Mouse (Mus musculus) hindbrain, postnatal 0 days (tissue): ENCODE measurements at regions not wholly inside any gene's neighbourhood (a gene's known extent, or its start where the extent isn't known, plus 50 kb on each side); places are given as distances from the start of the nearest gene placed in this dataset.

Experiments
- ATAC-seq: fragments of 200-750 bp; cut with Nextera tagmentation; 2 replicates; pipeline ENCODE4 v1.8.0; 2017; ENCODE audit warnings: mild to moderate bottlenecking, moderate TSS enrichment, moderate library complexity
- DNase-seq: peaks from one replicate; pipeline ENCODE4 v3.0.0-alpha.2; 2015; ENCODE audit warnings: low spot score
- H3K27ac ChIP-seq: fragments of 300-500 bp; sonication (generic); 2 replicates; pipeline ENCODE4 v1.5.1; 2014; ENCODE audit warnings: mild to moderate bottlenecking
- H3K27me3 ChIP-seq: fragments of 300-500 bp; sonication (generic); 2 replicates; pipeline ENCODE4 v1.6.1; 2014; ENCODE audit warnings: low read length, mixed read lengths; ENCODE audit not compliant: insufficient read depth
- H3K36me3 ChIP-seq: fragments of 300-500 bp; sonication (generic); 2 replicates; pipeline ENCODE4 v1.6.1; 2014; ENCODE audit warnings: low read length, mixed read lengths; ENCODE audit not compliant: insufficient read depth
- H3K4me1 ChIP-seq: fragments of 300-500 bp; sonication (generic); 2 replicates; pipeline ENCODE4 v1.6.1; 2014; ENCODE audit warnings: antibody characterized with exemption, low read length, mixed read lengths; ENCODE audit not compliant: insufficient read depth
- H3K4me2 ChIP-seq: fragments of 300-500 bp; sonication (generic); 2 replicates; pipeline ENCODE4 v1.6.1; 2014; ENCODE audit warnings: low read depth, mild to moderate bottlenecking, low read length, moderate library complexity, mixed read lengths
- H3K4me3 ChIP-seq: fragments of 300-500 bp; sonication (generic); 2 replicates; pipeline ENCODE4 v1.5.1; 2014; ENCODE audit warnings: low read length
- H3K9ac ChIP-seq: fragments of 300-500 bp; sonication (generic); replicated peaks from 2 replicates; pipeline ENCODE4 v1.6.1; 2014; ENCODE audit warnings: mild to moderate bottlenecking, low read length, moderate library complexity, mixed read lengths
- H3K9me3 ChIP-seq: fragments of 300-500 bp; sonication (generic); 2 replicates; pipeline ENCODE4 v1.6.1; 2016; ENCODE audit warnings: low read length, mixed read lengths
- CTCF ChIP-seq: IDR thresholded peaks from 2 replicates; pipeline ENCODE4 v1.5.1; 2016; ENCODE audit warnings: antibody characterized with exemption, control low read depth, low read depth
- WGBS: fragments of 180-500 bp; shearing (Covaris S2); extraction: QIAGEN DNeasy Blood & Tissue Kit; methylation state at CpG from one replicate; pipeline ENCODE4 v1.1.7; 2014; 5-methylcytosine and 5-hydroxymethylcytosine counted together

DNA sequence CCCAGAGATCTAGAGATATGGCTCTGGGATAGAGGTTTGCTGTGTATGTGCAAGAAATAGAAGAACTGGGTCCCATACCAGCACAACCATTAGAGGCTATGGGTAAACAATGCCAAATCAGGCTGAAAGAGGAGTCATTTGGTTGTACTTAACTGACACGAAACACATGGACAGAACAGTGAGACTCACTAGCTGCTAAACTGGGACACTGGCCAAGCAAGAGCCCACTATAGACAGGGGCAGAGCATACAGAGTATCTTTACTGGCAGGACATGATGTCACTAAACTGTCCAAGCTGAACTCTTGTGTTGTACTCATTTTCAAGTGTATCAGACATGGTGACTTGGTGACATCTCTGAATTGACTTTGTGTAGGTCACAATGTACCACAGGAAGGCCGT lies 371.3 kb upstream of the Dynlrb2 start:
- no peaks in the 10 kb centered on the region for H3K36me3 ChIP-seq
- H3K4me1 ChIP-seq: no peaks in the 10 kb centered on the region
- no peak overlapping the region for H3K4me2 ChIP-seq
- WGBS: 76% methylated on average over 2 of the region's 2 CpGs
- ATAC-seq (no peak), DNase-seq (no peak)
- no peak for TF ChIP-seq CTCF
- no peaks in the 10 kb centered on the region for H3K9me3 ChIP-seq
- H3K4me3 ChIP-seq: no peak overlapping the region
- no peaks in the 10 kb centered on the region for H3K27me3 ChIP-seq
- H3K9ac ChIP-seq: no peak overlapping the region
- no peak overlapping the region for H3K27ac ChIP-seq

DNA sequence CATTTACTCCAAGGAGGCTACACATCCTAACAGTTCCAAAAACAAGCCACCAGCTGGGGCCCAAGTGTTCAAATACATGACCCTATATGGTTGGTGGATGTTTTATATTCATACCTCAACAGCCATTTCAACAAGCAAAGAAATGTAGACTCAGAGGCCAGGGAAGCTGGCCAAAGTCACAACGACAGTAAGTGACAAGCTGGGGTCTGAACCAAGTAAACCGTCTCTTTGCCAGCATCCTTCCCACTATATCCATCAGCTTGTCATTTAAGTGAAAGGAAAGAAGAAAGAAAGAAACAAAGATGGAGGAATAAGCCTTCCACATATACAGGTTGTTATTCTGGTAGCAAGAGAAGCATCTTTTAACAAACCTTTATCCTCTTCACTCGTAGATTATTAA lies 371.7 kb upstream of the Dynlrb2 start:
- Histone ChIP-seq H3K9ac (no peak overlapping the region), H3K9me3 (no peaks in the 10 kb centered on the region), H3K4me3 (no peak overlapping the region), H3K36me3 (no peaks in the 10 kb centered on the region), H3K4me2 (no peak overlapping the region), H3K27ac (no peak overlapping the region), H3K27me3 (no peaks in the 10 kb centered on the region), H3K4me1 (no peaks in the 10 kb centered on the region)
- 72% methylated on average over 3 of the region's 3 CpGs for WGBS
- ATAC-seq (no peak), DNase-seq (no peak)
- TF ChIP-seq CTCF: no peak

DNA sequence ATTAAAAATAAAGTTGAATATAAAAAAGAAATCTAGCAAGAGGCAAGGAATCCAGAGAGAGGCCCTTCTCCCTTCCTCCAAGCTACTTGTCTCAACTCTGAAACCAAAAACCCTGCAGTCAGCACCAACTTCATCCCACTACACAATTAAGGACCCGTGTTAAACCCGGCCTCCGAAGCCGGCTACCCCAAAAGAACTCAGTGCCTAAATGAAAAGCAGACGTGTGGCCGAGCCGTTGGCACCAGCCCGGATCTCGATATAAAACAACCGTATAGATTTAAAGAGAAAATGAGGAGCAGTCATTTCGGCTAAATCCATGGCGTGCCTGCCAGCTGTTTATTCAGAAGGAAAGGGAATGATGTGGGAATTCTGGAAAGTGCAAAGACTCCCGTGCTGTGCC lies 384.7 kb upstream of the Dynlrb2 start:
- Histone ChIP-seq H3K36me3 (no peaks in the 10 kb centered on the region), H3K4me2 (no peak overlapping the region), H3K27me3 (no peaks in the 10 kb centered on the region), H3K27ac (no peak overlapping the region), H3K4me1 (peaks cover 9% of the 10 kb centered on the region; the same call in 1 of the 2 replicates), H3K9me3 (no peaks in the 10 kb centered on the region), H3K4me3 (no peak overlapping the region), H3K9ac (no peak overlapping the region)
- WGBS: 81% methylated on average over 13 of the region's 13 CpGs
- ATAC-seq (no peak), DNase-seq (no peak)
- TF ChIP-seq CTCF: no peak

DNA sequence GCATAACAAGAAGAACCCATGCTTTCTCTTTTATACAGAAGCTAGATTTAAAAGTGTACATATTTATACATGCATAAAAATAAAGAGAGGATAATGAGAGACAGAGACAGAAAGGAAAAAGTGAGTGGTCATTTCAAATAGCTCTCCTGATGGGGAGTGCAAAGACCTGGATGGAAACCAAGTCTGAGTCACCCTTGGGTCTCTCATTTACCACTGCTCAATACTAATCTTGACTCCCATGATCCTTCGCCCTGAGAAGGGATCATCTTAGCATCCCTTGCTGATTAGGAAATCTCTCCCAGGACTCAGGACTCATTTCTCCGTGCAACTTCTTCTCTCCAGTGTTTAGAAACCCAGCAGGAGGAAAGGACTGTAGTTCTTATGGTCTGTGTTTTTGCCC lies 386.9 kb upstream of the Dynlrb2 start:
- 70% methylated on average over 2 of the region's 2 CpGs for WGBS
- Histone ChIP-seq H3K27ac (no peak overlapping the region), H3K4me2 (no peak overlapping the region), H3K27me3 (peaks cover 5% of the 10 kb centered on the region; the same call in 1 of the 2 replicates), H3K9ac (no peak overlapping the region), H3K4me3 (no peak overlapping the region), H3K9me3 (no peaks in the 10 kb centered on the region), H3K36me3 (no peaks in the 10 kb centered on the region), H3K4me1 (peaks cover 12% of the 10 kb centered on the region; the same call in 1 of the 2 replicates)
- TF ChIP-seq CTCF: no peak
- ATAC-seq (no peak), DNase-seq (no peak)

DNA sequence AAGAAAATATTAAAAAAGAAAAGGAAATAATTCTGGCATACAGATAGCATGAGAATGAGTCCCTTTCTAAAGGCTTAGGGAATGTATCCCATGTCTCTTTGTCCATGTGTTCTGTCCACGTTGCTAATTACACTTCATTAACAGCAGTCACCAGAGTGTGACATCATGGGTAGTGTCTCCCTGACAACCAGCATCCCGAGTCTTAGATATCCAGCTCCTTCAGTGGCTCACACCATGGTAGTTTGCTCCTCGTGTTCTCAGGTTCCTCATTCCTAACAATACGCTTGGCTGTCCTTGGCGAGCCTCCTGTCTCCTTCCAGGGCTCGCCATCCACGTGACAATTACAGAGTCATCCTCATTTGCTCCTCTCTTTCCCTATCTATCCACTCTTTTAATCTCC lies 388.1 kb upstream of the Dynlrb2 start:
- Histone ChIP-seq H3K27me3 (peaks cover 5% of the 10 kb centered on the region; the same call in 1 of the 2 replicates), H3K9me3 (no peaks in the 10 kb centered on the region), H3K4me1 (peaks cover 12% of the 10 kb centered on the region; the same call in 1 of the 2 replicates), H3K27ac (no peak overlapping the region), H3K4me3 (no peak overlapping the region), H3K36me3 (no peaks in the 10 kb centered on the region), H3K4me2 (no peak overlapping the region; the same call in 1 of the 2 replicates), H3K9ac (no peak overlapping the region)
- peak; percentile 78 for ATAC-seq
- WGBS: 18% methylated on average over 7 of the region's 7 CpGs
- no peak for TF ChIP-seq CTCF
- peak; percentile 67 for DNase-seq

DNA sequence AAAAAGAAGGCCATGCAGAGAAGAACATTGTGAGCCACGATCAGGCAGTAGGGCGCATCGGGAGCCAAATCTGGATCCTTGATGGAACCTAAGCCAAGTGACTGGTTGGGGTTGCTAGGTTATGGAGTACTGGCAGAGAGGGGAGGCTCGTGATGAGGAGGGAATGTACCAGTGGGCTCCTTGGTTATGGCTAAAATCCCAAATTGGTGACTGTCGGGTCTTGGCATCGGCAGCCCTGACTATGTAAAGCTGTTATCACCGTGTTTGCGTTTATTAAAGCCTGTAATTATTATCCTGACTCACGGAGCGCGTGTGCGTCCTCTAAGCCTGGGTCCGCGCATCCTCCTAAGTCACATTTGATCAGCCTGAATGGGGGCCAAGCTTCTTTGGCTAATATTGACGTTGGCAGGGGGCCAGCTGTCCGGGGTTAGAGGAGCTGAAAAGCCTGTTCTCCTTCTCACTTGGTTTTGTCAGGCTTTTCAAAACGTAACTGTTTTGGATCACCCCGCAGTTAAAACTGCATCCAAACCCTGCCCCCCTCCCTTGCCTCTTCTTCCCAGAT lies 388.9 kb upstream of the Dynlrb2 start:
- peaks cover 5% of the 10 kb centered on the region; the same call in 1 of the 2 replicates for H3K27me3 ChIP-seq
- no peaks in the 10 kb centered on the region for H3K36me3 ChIP-seq
- peak overlapping the region; percentile 50 for H3K4me2 ChIP-seq
- H3K9ac ChIP-seq: no peak overlapping the region
- ATAC-seq (peak; percentile 93), DNase-seq (peak; percentile 89)
- no peaks in the 10 kb centered on the region for H3K9me3 ChIP-seq
- 17% methylated on average over 18 of the region's 18 CpGs for WGBS
- H3K4me1 ChIP-seq: peaks cover 12% of the 10 kb centered on the region; the same call in 1 of the 2 replicates
- H3K4me3 ChIP-seq: peak overlapping the region; percentile 15
- no peak for TF ChIP-seq CTCF
- peak overlapping the region; percentile 28; the same call in 1 of the 2 replicates for H3K27ac ChIP-seq

DNA sequence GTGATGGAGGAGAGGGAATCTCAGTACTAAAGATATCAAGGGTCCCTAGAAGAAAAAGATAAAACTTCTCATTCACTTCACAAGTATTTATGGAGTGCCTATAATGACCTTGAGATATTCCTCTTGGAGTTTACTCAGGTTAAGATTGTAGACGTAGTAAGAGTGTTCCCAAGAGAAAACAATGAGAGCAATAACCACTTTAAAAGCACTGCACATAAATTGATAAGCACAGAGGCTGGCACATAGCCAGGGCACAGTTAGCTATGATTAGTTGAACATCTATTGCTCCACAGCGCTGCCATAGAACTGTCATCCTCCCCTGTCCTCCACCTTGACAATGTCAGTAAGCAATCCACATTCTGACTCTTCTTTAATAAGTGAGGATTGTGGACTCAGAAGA lies 389.8 kb upstream of the Dynlrb2 start:
- no peak overlapping the region for H3K4me3 ChIP-seq
- TF ChIP-seq CTCF: no peak
- peaks cover 5% of the 10 kb centered on the region; the same call in 1 of the 2 replicates for H3K27me3 ChIP-seq
- no peaks in the 10 kb centered on the region for H3K9me3 ChIP-seq
- H3K4me1 ChIP-seq: peaks cover 12% of the 10 kb centered on the region; the same call in 1 of the 2 replicates
- WGBS: 62% methylated on average over 2 of the region's 2 CpGs
- H3K27ac ChIP-seq: no peak overlapping the region
- H3K4me2 ChIP-seq: no peak overlapping the region
- no peak for DNase-seq
- no peaks in the 10 kb centered on the region for H3K36me3 ChIP-seq
- H3K9ac ChIP-seq: no peak overlapping the region
- ATAC-seq: no peak
